In the genomic region with DNA sequence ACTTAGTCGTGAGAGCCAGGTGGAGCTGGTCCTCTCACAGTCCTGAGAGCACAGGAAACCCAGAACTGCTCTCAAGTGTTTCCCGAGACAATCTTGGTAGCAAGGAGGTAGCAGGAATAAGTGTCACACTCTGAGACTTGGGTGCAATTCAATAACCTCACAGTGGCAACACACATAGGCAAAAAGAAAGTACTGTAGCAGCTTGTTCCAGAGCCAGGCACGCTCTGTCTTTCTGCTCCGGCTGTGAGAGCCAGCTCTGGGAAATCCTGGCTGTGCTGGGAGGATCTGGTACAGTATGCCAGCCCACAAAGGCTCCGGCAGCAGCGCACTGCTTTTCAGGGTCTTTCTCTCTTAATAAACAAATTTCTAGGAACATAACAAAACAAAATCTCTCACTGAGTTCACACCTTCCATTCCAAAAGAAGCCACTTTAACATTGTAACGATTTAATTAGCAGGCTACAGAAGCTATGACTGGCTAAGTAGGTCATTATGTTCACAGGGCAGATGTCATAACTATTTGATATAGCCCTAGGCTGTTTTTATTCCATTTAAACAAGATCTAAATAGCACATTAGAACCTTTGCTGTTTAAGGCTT, we compare ENCODE assay signal across 8 mouse cellular contexts. TPM values are rescaled to one million over a fixed set of nuclear protein-coding genes. Genes with fewer than 3 reads are reported as not detected.
DNase-seq lines count a peak whose midpoint lies in the region; ATAC-seq and TF ChIP-seq lines count a peak whose summit lies in the region.

No protein-coding gene starts in this region.

- H3K9ac ChIP-seq in heart, adult 2 months (ENCODE audit: low read depth, low read length): no peak overlapping the region
- peak overlapping the region; percentile 87 for H3K9ac ChIP-seq in midbrain, postnatal 0 days (replicated peaks; ENCODE audit: low read length, poor library complexity, severe bottlenecking)

- H3K27me3 ChIP-seq in heart, adult 2 months (ENCODE audit: control insufficient read depth, insufficient read depth, low read length): no peaks in the 10 kb centered on the region
- H3K27me3 ChIP-seq in midbrain, postnatal 0 days (ENCODE audit: insufficient read depth, low read length): no peaks in the 10 kb centered on the region

- no peak overlapping the region for H3K27ac ChIP-seq in heart, adult 2 months
- H3K27ac ChIP-seq in midbrain, postnatal 0 days (ENCODE audit: low read depth, low read length): no peak overlapping the region

- peak overlapping the region; percentile 78 for H3K4me3 ChIP-seq in heart, adult 2 months
- H3K4me3 ChIP-seq in midbrain, postnatal 0 days (ENCODE audit: low read depth, low read length): peak overlapping the region; percentile 95

- H3K4me2 ChIP-seq in midbrain, postnatal 0 days (ENCODE audit: low read depth, low read length, poor library complexity, severe bottlenecking): peak overlapping the region; percentile 78

- no peak for TF ChIP-seq EP300 in heart, adult 2 months (IDR thresholded peaks at IDR 0.05; ENCODE audit: insufficient read depth, low read depth, low read length)

- peak; percentile 24 to 26 for DNase-seq in heart, adult 2 months
- no peak for DNase-seq in heart, postnatal 4 days
- DNase-seq in brain, embryonic 14.5 days (ENCODE audit: low read depth): peak; percentile 73
- peak; percentile 65 to 76 for DNase-seq in frontal cortex, postnatal 36 days (ENCODE audit: low spot score in 2 of 2)
- DNase-seq in layer of hippocampus, postnatal 36 days: peak; percentile 59 to 66
- peak; percentile 50 for DNase-seq in midbrain, postnatal 0 days (ENCODE audit: low spot score)
- DNase-seq in spleen, postnatal 36 days (ENCODE audit: low spot score in 2 of 2): no peak
- DNase-seq in kidney, adult 8-10 months: no peak

- no peaks in the 10 kb centered on the region for H3K36me3 ChIP-seq in heart, adult 2 months (ENCODE audit: control insufficient read depth, insufficient read depth, low read length)
- no peaks in the 10 kb centered on the region for H3K36me3 ChIP-seq in midbrain, postnatal 0 days (ENCODE audit: insufficient read depth, low read length)

- H3K9me3 ChIP-seq in midbrain, postnatal 0 days (ENCODE audit: low read length): no peaks in the 10 kb centered on the region

- no peak for TF ChIP-seq CTCF in heart, adult 2 months (IDR thresholded peaks at IDR 0.05)
- no peak for TF ChIP-seq CTCF in brain, embryonic 14.5 days (IDR thresholded peaks at IDR 0.05; ENCODE audit: borderline replicate concordance, extremely low read depth, insufficient read depth, insufficient read length)
- TF ChIP-seq CTCF in midbrain, postnatal 0 days (IDR thresholded peaks at IDR 0.05): no peak

- no peaks in the 10 kb centered on the region for H3K79me2 ChIP-seq in heart, adult 2 months (replicated peaks; ENCODE audit: control insufficient read depth, insufficient read depth, low read length)

- TF ChIP-seq POLR2A in heart, adult 2 months (IDR thresholded peaks at IDR 0.05; ENCODE audit: insufficient read depth, low read depth, low read length): no peak
- no peak for TF ChIP-seq POLR2A in brain, embryonic 14.5 days (IDR thresholded peaks at IDR 0.05; ENCODE audit: borderline replicate concordance, extremely low read depth, insufficient read depth, insufficient read length, poor library complexity, severe bottlenecking)

- WGBS in heart, adult 2 months: 28% methylated on average over 7 of the region's 7 CpGs
- WGBS in midbrain, postnatal 0 days: 36% methylated on average over 7 of the region's 7 CpGs

- no peak for ATAC-seq in midbrain, postnatal 0 days (ENCODE audit: low FRiP score)

- intact Hi-C loops in heart, adult 2 months (cut with DNase I): loop anchor here (10.0 kb wide), 1 partner anchor 182 kb away; no protein-coding TSS in a partner anchor

- peaks cover 3% of the 10 kb centered on the region for H3K4me1 ChIP-seq in heart, adult 2 months (ENCODE audit: control insufficient read depth, insufficient read depth, low read length)
- H3K4me1 ChIP-seq in midbrain, postnatal 0 days (ENCODE audit: insufficient read depth, low read length): peaks cover 6% of the 10 kb centered on the region; the same call in 1 of the 2 replicates

RNA-seq across cellular contexts. Expression of a gene that starts 1.5 kb away (rescaled TPM):
- total RNA-seq in heart, adult 2 months (2021): 1 to 10 TPM; 3.4 to 4.0 TPM
- polyA plus RNA-seq in heart, adult 2 months (2012; rRNA removed): 2.0 and 3.8 TPM in 2 replicates
- total RNA-seq in heart, postnatal 4 days (2021): 10 to 100 TPM in 1 of 2 experiments, 1 to 10 TPM in 1; 9.4 to 10.6 TPM
- 19.1 and 29.7 TPM in 2 replicates for polyA plus RNA-seq in brain, embryonic 14.5 days (2012; rRNA removed)
- 10 to 100 TPM; 30.7 to 32.7 TPM for total RNA-seq in layer of hippocampus, postnatal 36 days (2021)
- total RNA-seq in midbrain, postnatal 0 days (2014; rRNA removed): 89.2 and 106 TPM in 2 replicates
- polyA plus RNA-seq in midbrain, postnatal 0 days (2015; fragmentation: Nextera tagmentation; extraction: Ambion mirVana): 31.8 and 32.9 TPM in 2 replicates

RNA-seq across cellular contexts. Expression of a gene that starts 12.1 kb away (rescaled TPM):
- total RNA-seq in heart, adult 2 months (2021): 1 to 10 TPM; 5.9 to 6.0 TPM
- 5.7 and 7.2 TPM in 2 replicates for polyA plus RNA-seq in heart, adult 2 months (2012; rRNA removed)
- total RNA-seq in heart, postnatal 4 days (2021): 1 to 10 TPM; 9.0 to 10.0 TPM
- polyA plus RNA-seq in brain, embryonic 14.5 days (2012; rRNA removed): 12.0 and 12.2 TPM in 2 replicates
- total RNA-seq in layer of hippocampus, postnatal 36 days (2021): 10 to 100 TPM in 1 of 2 experiments, 1 to 10 TPM in 1; 9.6 to 10.4 TPM
- total RNA-seq in midbrain, postnatal 0 days (2014; rRNA removed): 11.1 TPM in 2 replicates
- 8.8 TPM in 2 replicates for polyA plus RNA-seq in midbrain, postnatal 0 days (2015; fragmentation: Nextera tagmentation; extraction: Ambion mirVana)

RNA-seq across cellular contexts. Expression of a gene that starts 36.9 kb away (rescaled TPM):
- under 1 TPM; 0.16 to 0.18 TPM for total RNA-seq in heart, adult 2 months (2021)
- 0.09 and 0.14 TPM in 2 replicates for polyA plus RNA-seq in heart, adult 2 months (2012; rRNA removed)
- total RNA-seq in heart, postnatal 4 days (2021): under 1 TPM; 0.27 to 0.55 TPM
- 0.29 and 0.30 TPM in 2 replicates for polyA plus RNA-seq in brain, embryonic 14.5 days (2012; rRNA removed)
- under 1 TPM in 1 of 2 experiments, not detected in 1; 0.35 TPM for total RNA-seq in layer of hippocampus, postnatal 36 days (2021)
- total RNA-seq in midbrain, postnatal 0 days (2014; rRNA removed): 0.16 and 0.47 TPM in 2 replicates
- 0.06 and 0.07 TPM in 2 replicates for polyA plus RNA-seq in midbrain, postnatal 0 days (2015; fragmentation: Nextera tagmentation; extraction: Ambion mirVana)

Comparison
In these comparisons a context has a peak if more than half of its experiments do, and no peak if none do; other contexts are left out.
1. DNase-seq: peak in heart, adult 2 months (2 of 2), brain, embryonic 14.5 days (single experiment), frontal cortex, postnatal 36 days (2 of 2), layer of hippocampus, postnatal 36 days (2 of 2) and midbrain, postnatal 0 days (single experiment); none in heart, postnatal 4 days (single experiment), spleen, postnatal 36 days (0 of 2) and kidney, adult 8-10 months (0 of 2).